Mouse (Mus musculus): ENCODE measurements around the gene Bckdhb.

DNA sequence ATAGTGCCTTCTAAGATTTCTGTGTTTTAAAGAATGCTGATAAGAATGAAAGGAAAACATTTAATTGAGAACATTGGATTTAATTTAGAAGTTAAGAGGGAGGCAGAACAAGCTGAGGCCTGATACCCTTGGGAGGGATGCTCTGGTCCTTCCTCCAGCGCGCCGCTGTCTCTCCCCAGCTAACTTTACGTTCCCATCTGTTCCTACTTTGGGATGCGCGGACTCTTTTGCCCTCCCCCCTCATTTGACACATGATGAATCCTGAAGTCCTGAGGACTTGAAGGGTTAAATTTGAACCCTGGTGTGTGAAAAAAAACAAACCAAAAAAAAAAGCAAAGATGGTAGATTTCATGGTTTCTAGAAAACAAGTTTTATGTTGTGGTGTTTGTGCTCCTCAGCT is 147.6 kb downstream of the Bckdhb start:
- TF ChIP-seq CTCF (conservative IDR thresholded peaks at IDR 0.05; ENCODE audit: insufficient read depth, insufficient read length, low read depth, low read length) (no peak), POLR2A (IDR thresholded peaks at IDR 0.05; ENCODE audit: low read depth, low read length) (no peak)

Measured in kidney, adult 2 months (tissue).